Mouse (Mus musculus): ENCODE results near the gene Acaa1b. TPM values are rescaled to one million over a fixed set of nuclear protein-coding genes. Genes with fewer than 3 reads are reported as not detected.
A peak's percentile ranks its signal among the peaks of the same experiment; 100 is the strongest.

The Acaa1b gene
- 0.34 and 0.63 TPM in 2 replicates for polyA plus RNA-seq (2014; fragmentation: Nextera tagmentation; extraction: Ambion mirVana)

DNA sequence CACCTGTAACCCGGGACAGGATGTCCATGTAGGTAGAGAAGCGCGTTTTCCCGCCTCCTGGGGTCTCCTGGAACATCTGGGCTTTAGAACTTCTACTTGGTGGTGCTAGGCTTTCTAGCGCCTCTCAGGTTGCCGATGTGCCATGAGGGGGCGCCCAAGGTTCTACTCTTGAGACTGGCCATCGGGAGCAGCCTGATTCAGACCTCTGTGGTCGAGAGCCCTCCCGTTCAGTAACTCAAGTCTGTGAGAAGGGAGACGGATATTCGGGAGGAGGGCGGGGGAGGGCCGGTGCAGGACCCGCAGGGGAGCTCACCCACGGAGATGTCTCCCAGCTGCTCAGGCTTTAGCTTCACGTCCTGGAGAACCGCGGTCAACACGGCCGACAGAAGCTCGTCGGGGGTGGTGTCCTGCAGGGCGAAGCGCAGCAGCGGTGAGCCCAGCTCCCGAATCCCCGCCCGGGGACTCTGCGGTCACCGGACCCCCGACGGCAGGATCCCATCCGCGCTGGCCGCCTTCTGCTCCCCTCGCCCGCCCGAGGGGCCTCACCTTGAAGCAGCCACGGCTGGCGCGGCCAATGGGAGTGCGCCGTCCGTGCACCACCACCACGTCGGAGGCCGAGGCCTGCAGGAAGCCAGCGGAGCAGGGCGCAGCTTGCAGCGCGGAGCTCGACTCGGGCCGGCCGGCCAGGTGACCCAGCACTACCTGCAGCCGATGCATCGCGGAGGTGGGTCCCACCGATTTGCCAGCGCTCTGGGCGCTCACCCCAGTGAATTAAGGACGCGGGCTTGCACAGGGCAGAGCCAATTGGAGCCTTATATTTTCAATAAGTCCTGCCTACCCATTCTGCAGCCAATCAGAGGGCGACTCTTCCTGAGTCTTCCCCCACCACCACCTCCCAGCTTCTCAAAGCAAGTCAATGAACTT is at the start of gene Acaa1b:
Gene Acaa1b, minus strand, starts transcription at position 816 of the 924 bp plus-strand sequence.
- no peaks in the 10 kb centered on the region for H3K36me3 ChIP-seq (ENCODE audit: control insufficient read depth, insufficient read depth, low read length)
- H3K27ac ChIP-seq (ENCODE audit: low read depth, low read length): no peak within 1 kb of the TSS
- peak within 1 kb of the TSS; percentile 66 for H3K4me2 ChIP-seq
- peak; percentile 72 for ATAC-seq (replicated peaks; ENCODE audit: low FRiP score)
- H3K9me3 ChIP-seq (ENCODE audit: control insufficient read depth, low read length): no peaks in the 10 kb centered on the region
- peak; percentile 68 for DNase-seq (ENCODE audit: low spot score)
- H3K9ac ChIP-seq (ENCODE audit: low read depth, low read length): no peak within 1 kb of the TSS
- H3K4me1 ChIP-seq (replicated peaks; ENCODE audit: control insufficient read depth, insufficient read depth, low read length): no peaks in the 10 kb centered on the region
- 2% methylated on average over 65 of the region's 65 CpGs for WGBS
- H3K27me3 ChIP-seq (replicated peaks; ENCODE audit: control insufficient read depth, insufficient read depth, low read length): peaks cover 22% of the 10 kb centered on the region
- H3K4me3 ChIP-seq (ENCODE audit: low read depth, low read length): peak within 1 kb of the TSS; percentile 44

- 78% methylated on average over 2 of the region's 2 CpGs for WGBS
- no peaks in the 10 kb centered on the region for H3K36me3 ChIP-seq (ENCODE audit: control insufficient read depth, insufficient read depth, low read length)
Measured at GRCm38 (mm10) chr9:119206666-119207065, 49.8 kb upstream of the Acaa1b start.

DNA sequence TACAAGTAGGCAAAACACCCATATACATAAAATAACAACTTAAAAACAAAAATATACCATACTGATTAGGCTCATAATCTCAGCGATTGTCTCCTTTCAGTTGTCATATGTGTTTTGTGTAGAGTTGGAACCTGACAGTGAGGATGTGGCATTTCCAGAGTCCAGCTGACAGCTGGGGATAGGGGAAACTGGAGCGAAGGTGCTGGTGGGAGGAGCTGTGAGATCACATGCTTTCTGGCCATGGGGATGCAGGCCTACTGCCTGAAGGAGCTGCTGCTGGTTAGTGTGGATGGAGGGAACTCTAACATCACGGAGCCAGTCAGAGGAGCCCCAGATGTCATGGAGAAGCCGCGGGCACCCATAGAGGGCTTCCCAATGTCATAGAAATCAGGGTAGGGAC is 48.9 kb upstream of the Acaa1b start:
- Histone ChIP-seq H3K9ac (ENCODE audit: low read depth, low read length) (no peak overlapping the region), H3K9me3 (ENCODE audit: control insufficient read depth, low read length) (no peaks in the 10 kb centered on the region), H3K27me3 (replicated peaks; ENCODE audit: control insufficient read depth, insufficient read depth, low read length) (no peaks in the 10 kb centered on the region), H3K4me3 (ENCODE audit: low read depth, low read length) (no peak overlapping the region), H3K4me2 (no peak overlapping the region), H3K36me3 (ENCODE audit: control insufficient read depth, insufficient read depth, low read length) (no peaks in the 10 kb centered on the region), H3K4me1 (replicated peaks; ENCODE audit: control insufficient read depth, insufficient read depth, low read length) (no peaks in the 10 kb centered on the region), H3K27ac (ENCODE audit: low read depth, low read length) (no peak overlapping the region)
- WGBS: 84% methylated on average over 5 of the region's 5 CpGs
- ATAC-seq (replicated peaks; ENCODE audit: low FRiP score): no peak
- DNase-seq (ENCODE audit: low spot score): no peak

More at GRCm38 (mm10) chr9:119206666-119207065, 49.8 kb upstream of the Acaa1b start:
- Histone ChIP-seq H3K27ac (ENCODE audit: low read depth, low read length) (no peak overlapping the region), H3K4me3 (ENCODE audit: low read depth, low read length) (no peak overlapping the region), H3K9ac (ENCODE audit: low read depth, low read length) (no peak overlapping the region), H3K27me3 (replicated peaks; ENCODE audit: control insufficient read depth, insufficient read depth, low read length) (no peaks in the 10 kb centered on the region), H3K4me2 (no peak overlapping the region), H3K9me3 (ENCODE audit: control insufficient read depth, low read length) (no peaks in the 10 kb centered on the region), H3K4me1 (replicated peaks; ENCODE audit: control insufficient read depth, insufficient read depth, low read length) (no peaks in the 10 kb centered on the region)
- DNase-seq (ENCODE audit: low spot score): no peak
- ATAC-seq (replicated peaks; ENCODE audit: low FRiP score): no peak

DNA sequence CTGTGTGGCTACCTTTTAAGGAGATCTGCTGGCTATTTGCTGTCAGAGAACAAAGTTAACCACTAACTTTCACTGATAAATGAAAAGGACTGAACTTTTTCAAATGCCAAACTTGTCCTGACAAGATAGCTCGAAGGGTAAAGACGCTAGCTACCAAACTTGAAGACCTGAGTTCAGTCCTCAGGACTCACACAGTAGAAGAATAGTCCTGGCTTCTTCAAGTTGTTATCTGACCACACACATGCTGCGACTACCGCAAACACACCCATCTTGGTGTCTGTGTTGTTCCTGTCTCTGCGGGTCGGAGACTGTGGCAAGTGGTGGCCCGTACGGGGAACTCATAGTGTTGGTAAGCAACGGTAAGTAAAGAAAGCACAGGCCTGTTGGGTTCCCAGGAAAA is 46.7 kb upstream of the Acaa1b start:
- no peaks in the 10 kb centered on the region for H3K9me3 ChIP-seq (ENCODE audit: control insufficient read depth, low read length)
- no peaks in the 10 kb centered on the region for H3K27me3 ChIP-seq (replicated peaks; ENCODE audit: control insufficient read depth, insufficient read depth, low read length)
- H3K4me2 ChIP-seq: no peak overlapping the region
- DNase-seq (ENCODE audit: low spot score) (no peak), ATAC-seq (replicated peaks; ENCODE audit: low FRiP score) (no peak)
- H3K4me3 ChIP-seq (ENCODE audit: low read depth, low read length): no peak overlapping the region
- 73% methylated on average over 9 of the region's 9 CpGs for WGBS
- no peaks in the 10 kb centered on the region for H3K4me1 ChIP-seq (replicated peaks; ENCODE audit: control insufficient read depth, insufficient read depth, low read length)
- no peaks in the 10 kb centered on the region for H3K36me3 ChIP-seq (ENCODE audit: control insufficient read depth, insufficient read depth, low read length)
- no peak overlapping the region for H3K9ac ChIP-seq (ENCODE audit: low read depth, low read length)
- H3K27ac ChIP-seq (ENCODE audit: low read depth, low read length): no peak overlapping the region

GRCm38 (mm10) chr9:119201653-119202052 is 44.8 kb upstream of the Acaa1b start:
- no peak for ATAC-seq (replicated peaks; ENCODE audit: low FRiP score)
- 79% methylated on average over 5 of the region's 5 CpGs for WGBS

GRCm38 (mm10) chr9:119199151-119199861 is 42.4 kb upstream of the Acaa1b start:
- no peak overlapping the region for H3K4me2 ChIP-seq
- no peaks in the 10 kb centered on the region for H3K4me1 ChIP-seq (replicated peaks; ENCODE audit: control insufficient read depth, insufficient read depth, low read length)
- DNase-seq (ENCODE audit: low spot score): no peak
- H3K4me3 ChIP-seq (ENCODE audit: low read depth, low read length): no peak overlapping the region
- H3K9ac ChIP-seq (ENCODE audit: low read depth, low read length): no peak overlapping the region
- H3K27me3 ChIP-seq (replicated peaks; ENCODE audit: control insufficient read depth, insufficient read depth, low read length): no peaks in the 10 kb centered on the region
- no peaks in the 10 kb centered on the region for H3K9me3 ChIP-seq (ENCODE audit: control insufficient read depth, low read length)
- no peak for ATAC-seq (replicated peaks; ENCODE audit: low FRiP score)
- H3K36me3 ChIP-seq (ENCODE audit: control insufficient read depth, insufficient read depth, low read length): no peaks in the 10 kb centered on the region
- 80% methylated on average over 10 of the region's 10 CpGs for WGBS
- H3K27ac ChIP-seq (ENCODE audit: low read depth, low read length): no peak overlapping the region

More at GRCm38 (mm10) chr9:119201653-119202052, 44.8 kb upstream of the Acaa1b start:
- H3K9me3 ChIP-seq (ENCODE audit: control insufficient read depth, low read length): no peaks in the 10 kb centered on the region
- no peaks in the 10 kb centered on the region for H3K36me3 ChIP-seq (ENCODE audit: control insufficient read depth, insufficient read depth, low read length)
- H3K27me3 ChIP-seq (replicated peaks; ENCODE audit: control insufficient read depth, insufficient read depth, low read length): no peaks in the 10 kb centered on the region
- no peak for DNase-seq (ENCODE audit: low spot score)
- H3K4me3 ChIP-seq (ENCODE audit: low read depth, low read length): no peak overlapping the region
- H3K27ac ChIP-seq (ENCODE audit: low read depth, low read length): no peak overlapping the region
- H3K4me2 ChIP-seq: no peak overlapping the region
- no peak overlapping the region for H3K9ac ChIP-seq (ENCODE audit: low read depth, low read length)
- no peaks in the 10 kb centered on the region for H3K4me1 ChIP-seq (replicated peaks; ENCODE audit: control insufficient read depth, insufficient read depth, low read length)

- DNase-seq (ENCODE audit: low spot score) (no peak), ATAC-seq (replicated peaks; ENCODE audit: low FRiP score) (no peak)
- Histone ChIP-seq H3K9me3 (ENCODE audit: control insufficient read depth, low read length) (no peaks in the 10 kb centered on the region), H3K9ac (ENCODE audit: low read depth, low read length) (no peak overlapping the region), H3K36me3 (ENCODE audit: control insufficient read depth, insufficient read depth, low read length) (no peaks in the 10 kb centered on the region), H3K27ac (ENCODE audit: low read depth, low read length) (no peak overlapping the region), H3K4me1 (replicated peaks; ENCODE audit: control insufficient read depth, insufficient read depth, low read length) (no peaks in the 10 kb centered on the region), H3K4me2 (no peak overlapping the region), H3K27me3 (replicated peaks; ENCODE audit: control insufficient read depth, insufficient read depth, low read length) (no peaks in the 10 kb centered on the region), H3K4me3 (ENCODE audit: low read depth, low read length) (no peak overlapping the region)
- 38% methylated on average over 11 of the region's 11 CpGs for WGBS
Measured at GRCm38 (mm10) chr9:119192202-119192990, 35.5 kb upstream of the Acaa1b start.

- WGBS: 39% methylated on average over 3 of the region's 3 CpGs
- DNase-seq (ENCODE audit: low spot score): no peak
- ATAC-seq (replicated peaks; ENCODE audit: low FRiP score): no peak
Measured at GRCm38 (mm10) chr9:119181241-119181728, 24.4 kb upstream of the Acaa1b start.

More at GRCm38 (mm10) chr9:119181241-119181728, 24.4 kb upstream of the Acaa1b start:
- no peaks in the 10 kb centered on the region for H3K9me3 ChIP-seq (ENCODE audit: control insufficient read depth, low read length)
- no peaks in the 10 kb centered on the region for H3K36me3 ChIP-seq (ENCODE audit: control insufficient read depth, insufficient read depth, low read length)
- H3K4me1 ChIP-seq (replicated peaks; ENCODE audit: control insufficient read depth, insufficient read depth, low read length): no peaks in the 10 kb centered on the region
- H3K27me3 ChIP-seq (replicated peaks; ENCODE audit: control insufficient read depth, insufficient read depth, low read length): no peaks in the 10 kb centered on the region
- no peak overlapping the region for H3K9ac ChIP-seq (ENCODE audit: low read depth, low read length)
- H3K4me3 ChIP-seq (ENCODE audit: low read depth, low read length): no peak overlapping the region
- no peak overlapping the region for H3K4me2 ChIP-seq
- H3K27ac ChIP-seq (ENCODE audit: low read depth, low read length): no peak overlapping the region

Measured in liver, embryonic 11.5 days (tissue).